Mouse (Mus musculus) bone marrow, adult 2 months (tissue): ENCODE results near the gene Nudt5. TPM values are rescaled to one million over a fixed set of nuclear protein-coding genes. Genes with fewer than 3 reads are reported as not detected.

Experiments
- H3K27ac ChIP-seq: fragments of 200-500 bp; 2 replicates; pipeline ENCODE4 v1.5.1; 2012; ENCODE audit warnings: low read depth, mild to moderate bottlenecking, control low read depth, inconsistent platforms, low read length; ENCODE audit not compliant: control insufficient read depth, poor library complexity, insufficient read depth
- H3K4me1 ChIP-seq: fragments of 200-500 bp; 2 replicates; pipeline ENCODE4 v1.6.1; 2011; ENCODE audit warnings: low read length; ENCODE audit not compliant: control insufficient read depth, insufficient read depth
- H3K4me3 ChIP-seq: fragments of 200-500 bp; replicated peaks from 2 replicates; pipeline ENCODE3; 2011; ENCODE audit warnings: mild to moderate bottlenecking, low read depth, low read length, control low read depth; ENCODE audit not compliant: control insufficient read depth
- CTCF ChIP-seq: fragments of 200-500 bp; IDR thresholded peaks from 2 replicates; pipeline ENCODE4 v1.5.1; 2011; ENCODE audit warnings: low read length, control low read depth; ENCODE audit not compliant: control insufficient read depth, insufficient read depth
- POLR2A ChIP-seq: fragments of 200-500 bp; IDR thresholded peaks from 2 replicates; pipeline ENCODE4 v1.6.1; 2011; ENCODE audit warnings: low read depth, mild to moderate bottlenecking, control low read depth, low read length, borderline replicate concordance; ENCODE audit not compliant: control insufficient read depth
- WGBS: fragments of 180-500 bp; shearing (Covaris S2); methylation state at CpG from one replicate; pipeline ENCODE4 v1.1.7; 2018; 5-methylcytosine and 5-hydroxymethylcytosine counted together
- polyA plus RNA-seq: library from polyadenylated mRNA; stranded (reverse); fragments of >200 nt; gene quantifications from 2 replicates; pipeline ENCODE4 v1.2.4, GENCODE M21; 2011; ENCODE audit warnings: low replicate concordance; ENCODE audit not compliant: missing spikeins, insufficient read depth, insufficient read length

Gene Nudt5
- polyA plus RNA-seq, 1 experiment: 36.3 TPM

DNA sequence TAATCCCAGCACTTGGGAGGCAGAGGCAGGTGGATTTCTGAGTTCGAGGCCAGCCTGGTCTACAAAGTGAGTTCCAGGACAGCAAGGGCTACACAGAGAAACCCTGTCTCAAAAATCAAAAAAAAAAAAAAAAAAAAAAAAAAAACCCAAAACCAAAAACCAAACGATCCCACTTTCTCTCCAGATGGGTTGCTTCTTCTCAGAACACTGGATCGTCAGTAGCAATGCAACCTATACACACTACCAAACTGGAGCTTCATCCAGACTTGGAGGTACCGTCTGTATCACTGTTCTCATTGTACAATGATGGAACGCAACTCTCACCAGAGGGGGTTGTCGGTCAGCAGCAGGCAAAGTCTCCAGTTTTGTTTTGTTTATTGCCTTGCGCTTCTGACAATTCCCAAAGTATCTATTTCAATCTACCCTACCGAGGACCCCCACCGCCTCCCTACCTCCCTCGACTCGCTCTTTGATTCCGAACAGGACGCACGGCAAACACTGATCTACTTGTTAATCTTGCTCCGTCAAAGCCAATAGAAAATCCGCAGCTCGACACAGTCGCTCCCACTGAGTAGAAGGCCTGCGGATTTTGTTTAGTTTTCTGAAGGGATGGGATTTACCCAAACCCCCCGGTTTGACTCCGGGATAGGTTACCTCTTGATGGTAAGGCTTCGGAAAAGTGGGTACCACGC, 492 bp upstream of the Nudt5 start:
- TF ChIP-seq CTCF: no peak
- TF ChIP-seq POLR2A: no peak
- H3K4me1 ChIP-seq: no peaks in the 10 kb centered on the region; the same call in 1 of the 2 replicates
- peak overlapping the region; percentile 82 for H3K4me3 ChIP-seq
- peak overlapping the region; percentile 72 for H3K27ac ChIP-seq
- 3% methylated on average over 23 of the region's 23 CpGs for WGBS

DNA sequence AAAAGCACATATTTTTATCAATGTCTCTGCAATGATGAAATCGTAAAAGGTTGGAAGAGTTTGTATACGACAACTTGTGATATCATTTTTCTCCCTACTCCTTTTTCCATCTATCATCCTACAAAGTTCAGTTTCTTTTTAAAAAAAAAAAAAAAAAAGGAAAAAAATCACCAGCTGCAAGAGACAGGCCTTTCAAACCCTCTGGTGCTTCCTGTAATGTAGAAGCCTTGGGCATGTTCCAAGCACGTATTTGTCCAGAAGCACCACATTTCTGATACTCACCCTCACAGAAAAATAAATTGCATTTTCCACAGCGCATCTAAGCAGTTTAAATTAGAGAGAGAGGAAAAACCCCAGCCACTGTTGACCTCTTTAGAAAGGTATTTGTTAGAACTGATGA, 1.0 kb downstream of the Nudt5 start:
- peak overlapping the region; percentile 82 for H3K4me3 ChIP-seq
- H3K27ac ChIP-seq: no peak overlapping the region
- 10% methylated on average over 4 of the region's 4 CpGs for WGBS
- H3K4me1 ChIP-seq: no peaks in the 10 kb centered on the region; the same call in 1 of the 2 replicates
- no peak for TF ChIP-seq CTCF
- TF ChIP-seq POLR2A: no peak

DNA sequence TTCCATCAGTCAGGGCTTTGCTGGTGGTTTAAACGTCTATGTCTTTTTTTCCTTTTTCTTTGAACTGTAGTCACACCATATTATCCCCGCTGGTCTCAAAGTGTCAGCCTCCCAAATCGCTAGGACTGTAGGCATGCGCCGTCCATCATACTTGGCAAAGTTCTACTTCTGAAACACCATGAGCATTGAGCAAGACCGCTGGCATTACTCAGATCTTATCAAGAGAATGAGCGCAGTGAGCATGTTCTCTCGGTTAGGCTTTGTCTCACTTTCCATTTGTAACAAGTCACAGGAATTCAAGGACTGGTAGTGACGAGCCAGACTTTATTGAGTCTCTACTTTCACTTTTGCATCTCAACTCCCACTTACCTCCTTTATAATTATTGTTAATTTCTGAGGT, 6.3 kb downstream of the Nudt5 start:
- WGBS: 82% methylated on average over 9 of the region's 9 CpGs
- Histone ChIP-seq H3K4me1 (no peaks in the 10 kb centered on the region), H3K4me3 (no peak overlapping the region), H3K27ac (no peak overlapping the region)
- TF ChIP-seq CTCF: no peak
- no peak for TF ChIP-seq POLR2A

DNA sequence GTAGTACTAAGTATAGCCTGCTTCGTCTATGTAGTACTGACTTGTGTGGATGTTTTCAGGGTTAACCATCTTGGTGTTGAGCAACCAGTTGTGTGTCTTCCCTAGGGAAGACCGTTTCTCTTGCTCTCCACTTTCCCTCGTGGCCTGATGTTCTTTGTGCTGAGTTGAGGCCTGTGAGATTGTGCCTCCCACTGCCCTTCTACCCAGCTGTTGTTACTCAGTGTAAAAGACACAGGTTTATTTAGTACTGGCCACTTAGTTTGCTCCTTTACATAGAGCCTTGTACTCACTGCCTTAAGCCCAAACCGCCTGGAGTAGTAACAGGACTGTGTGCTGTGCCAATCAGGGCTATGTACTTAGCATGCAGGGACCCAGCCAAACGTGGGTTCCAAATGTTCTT, 7.0 kb downstream of the Nudt5 start:
- no peaks in the 10 kb centered on the region for H3K4me1 ChIP-seq
- WGBS: 74% methylated on average over 5 of the region's 5 CpGs
- TF ChIP-seq CTCF: no peak
- TF ChIP-seq POLR2A: no peak
- H3K27ac ChIP-seq: no peak overlapping the region
- no peak overlapping the region for H3K4me3 ChIP-seq

DNA sequence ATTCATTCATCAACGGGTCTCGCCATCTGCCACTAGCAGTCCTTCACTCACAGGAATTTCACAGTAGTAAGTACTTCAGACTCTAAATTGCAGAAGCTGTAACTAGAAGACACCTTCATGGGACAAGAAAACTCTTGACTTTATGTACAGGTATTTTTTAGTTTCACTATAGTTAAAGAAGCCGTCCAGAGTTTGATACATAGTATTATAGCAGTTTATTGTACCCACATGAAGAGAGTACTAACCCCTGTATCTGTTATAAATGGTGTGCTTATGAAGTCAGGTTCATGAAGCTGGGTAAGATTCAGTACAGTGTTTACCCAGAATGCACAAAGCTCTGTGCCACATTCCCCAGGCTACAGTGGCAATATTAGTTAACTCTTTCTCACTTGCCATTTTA, 18.0 kb downstream of the Nudt5 start, which contains the start of gene Gm13199:
Gm13199 (minus strand) TSS at position 101 of the 400 bp plus-strand sequence.
- Histone ChIP-seq H3K27ac (no peak within 1 kb of the TSS), H3K4me3 (no peak within 1 kb of the TSS), H3K4me1 (no peaks in the 10 kb centered on the region)
- 91% methylated on average over 3 of the region's 3 CpGs for WGBS
- no peak for TF ChIP-seq POLR2A
- TF ChIP-seq CTCF: no peak

DNA sequence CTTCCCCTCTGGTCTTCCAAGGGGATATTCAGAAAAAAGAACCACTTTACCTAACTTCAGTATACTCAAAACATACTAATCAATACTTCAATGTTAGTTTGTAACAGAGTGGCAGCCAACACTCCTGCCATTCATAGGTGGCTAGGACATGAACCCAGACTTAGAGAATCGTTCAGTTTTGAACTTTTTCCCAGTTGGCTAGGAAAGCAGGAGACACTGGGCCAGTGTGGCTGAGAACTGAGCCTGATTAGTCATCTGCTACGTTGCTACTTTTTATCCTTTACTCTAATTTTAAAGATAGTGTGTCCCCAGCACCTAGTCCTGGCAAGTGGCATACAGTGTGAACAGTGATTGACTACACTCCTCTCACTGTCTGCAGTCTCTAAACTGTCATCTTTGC, 22.9 kb downstream of the Nudt5 start:
- TF ChIP-seq CTCF (no peak), POLR2A (no peak)
- Histone ChIP-seq H3K4me1 (no peaks in the 10 kb centered on the region), H3K27ac (no peak overlapping the region), H3K4me3 (no peak overlapping the region)
- WGBS: 78% methylated on average over 2 of the region's 2 CpGs

DNA sequence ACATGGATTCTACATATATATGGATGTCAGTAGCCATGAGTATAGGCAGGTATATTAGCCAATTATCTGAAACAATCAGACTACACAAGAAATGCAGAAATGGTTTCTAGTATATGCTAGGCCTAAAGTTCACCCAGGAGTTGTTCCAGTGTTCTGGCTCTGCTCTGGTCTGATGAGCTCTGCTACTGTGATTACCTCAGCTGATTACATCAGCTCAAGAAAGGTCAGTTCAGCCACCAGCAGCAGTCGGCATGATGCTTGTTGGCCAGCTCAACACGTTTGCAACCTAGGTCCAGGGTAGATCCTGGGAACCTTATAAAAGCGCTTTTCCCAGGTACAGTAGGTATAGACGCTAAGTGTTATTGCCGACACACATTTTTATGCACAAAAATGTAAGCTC, 24.9 kb downstream of the Nudt5 start:
- no peak overlapping the region for H3K27ac ChIP-seq
- H3K4me3 ChIP-seq: no peak overlapping the region
- TF ChIP-seq CTCF (no peak), POLR2A (no peak)
- H3K4me1 ChIP-seq: no peaks in the 10 kb centered on the region
- WGBS: 84% methylated on average over 5 of the region's 5 CpGs

DNA sequence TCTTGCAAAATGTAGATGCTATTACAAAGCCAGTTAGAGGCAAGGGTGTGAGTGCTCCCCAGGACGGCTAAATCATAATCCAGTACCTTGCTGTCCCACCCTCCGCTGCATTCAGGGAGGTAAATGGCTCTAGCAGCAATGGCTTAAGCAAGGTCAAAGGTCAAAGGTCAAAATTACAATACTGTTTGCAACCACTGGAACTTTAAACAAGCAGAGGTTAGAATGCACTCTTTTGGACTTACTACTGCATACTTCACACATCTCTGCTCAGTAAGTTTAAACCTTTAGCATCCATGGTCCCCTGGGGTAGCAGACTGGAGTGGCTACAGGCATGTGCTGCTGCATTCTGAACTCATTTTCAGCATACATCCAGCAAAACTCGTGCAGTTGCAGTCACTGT, 32.6 kb downstream of the Nudt5 start:
- H3K4me1 ChIP-seq: no peaks in the 10 kb centered on the region
- no peak overlapping the region for H3K4me3 ChIP-seq
- WGBS: 81% methylated on average over 3 of the region's 3 CpGs
- no peak overlapping the region for H3K27ac ChIP-seq
- TF ChIP-seq CTCF (no peak), POLR2A (no peak)
